Mouse (Mus musculus) MEL (cell line): Measurements from ENCODE around the gene Golga1. TPM values are rescaled to one million over a fixed set of nuclear protein-coding genes. Genes with fewer than 3 reads are reported as not detected.

Experiments
- DNase-seq: peaks from one replicate; pipeline ENCODE4 v3.0.0; 2011; ENCODE audit warnings: low read depth, low spot score
- H3K27ac ChIP-seq: 2 replicates; pipeline ENCODE4 v1.5.1; 2012; ENCODE audit warnings: low read depth, mild to moderate bottlenecking, control low read depth, low read length, moderate library complexity; ENCODE audit not compliant: control insufficient read depth
- H3K27me3 ChIP-seq, 2 experiments: fragments of 150-350 bp in 1 of 2; sonication (generic) in 1 of 2; 2 replicates each; pipeline ENCODE4 v1.6.1; 2012; ENCODE audit warnings: low read length in 2 of 2, mild to moderate bottlenecking in 2 of 2, improper control_type of control experiment in 1 of 2, moderate library complexity in 1 of 2; ENCODE audit not compliant: insufficient read depth in 2 of 2, control insufficient read depth in 1 of 2
- H3K36me3 ChIP-seq, 2 experiments: 2 replicates each; pipeline ENCODE4 v1.6.1; 2012 to 2014; ENCODE audit warnings: low read length in 2 of 2, improper control_type of control experiment in 1 of 2, inconsistent platforms in 1 of 2, mild to moderate bottlenecking in 1 of 2; ENCODE audit not compliant: insufficient read depth in 2 of 2, control insufficient read depth in 1 of 2
- H3K4me1 ChIP-seq, 2 experiments: fragments of 150-350 bp in 1 of 2; sonication (generic) in 1 of 2; 2 replicates each; pipeline ENCODE4 v1.6.1; 2012; ENCODE audit warnings: low read length in 2 of 2, improper control_type of control experiment in 1 of 2, mild to moderate bottlenecking in 1 of 2; ENCODE audit not compliant: insufficient read depth in 2 of 2, control insufficient read depth in 1 of 2
- H3K4me3 ChIP-seq, 2 experiments: fragments of 150-350 bp in 1 of 2; sonication (generic) in 1 of 2; 2 replicates each; pipeline ENCODE4 v1.5.1; 2012; ENCODE audit warnings: low read depth in 2 of 2, low read length in 2 of 2, mild to moderate bottlenecking in 2 of 2, moderate library complexity in 2 of 2, control low read depth in 1 of 2, improper control_type of control experiment in 1 of 2; ENCODE audit not compliant: control insufficient read depth in 1 of 2, insufficient read depth in 1 of 2
- H3K79me2 ChIP-seq: 2 replicates; pipeline ENCODE4 v1.6.1; 2012; ENCODE audit warnings: mild to moderate bottlenecking, low read length, moderate library complexity; ENCODE audit not compliant: control insufficient read depth, poor library complexity, insufficient read depth
- H3K9ac ChIP-seq: 2 replicates; pipeline ENCODE4 v1.6.1; 2012; ENCODE audit warnings: low read depth, mild to moderate bottlenecking, control low read depth, low read length, moderate library complexity; ENCODE audit not compliant: control insufficient read depth, poor library complexity, severe bottlenecking
- H3K9me3 ChIP-seq: fragments of 150-350 bp; sonication (generic); replicated peaks from 2 replicates; pipeline ENCODE4 v1.6.1; 2012; ENCODE audit warnings: mild to moderate bottlenecking, low read length, improper control_type of control experiment, moderate library complexity; ENCODE audit not compliant: insufficient read depth
- BHLHE40 ChIP-seq: IDR thresholded peaks from 2 replicates; pipeline ENCODE4 v1.6.1; 2012; ENCODE audit warnings: low read depth, mild to moderate bottlenecking, inconsistent platforms, low read length, improper control_type of control experiment, borderline replicate concordance
- CHD1 ChIP-seq: IDR thresholded peaks from 2 replicates; pipeline ENCODE4 v1.6.1; 2012; ENCODE audit warnings: low read depth, mild to moderate bottlenecking, inconsistent platforms, low read length, improper control_type of control experiment
- CHD2 ChIP-seq: IDR thresholded peaks from 2 replicates; pipeline ENCODE4 v1.6.1; 2011; ENCODE audit warnings: low read length, improper control_type of control experiment
- CTCF ChIP-seq, 3 experiments: IDR thresholded peaks in 2 of 3; conservative IDR thresholded peaks in 1 of 3; 2 replicates each; pipeline ENCODE4 v1.5.1; 2011 to 2012; ENCODE audit warnings: low read length in 3 of 3, low read depth in 2 of 3, mild to moderate bottlenecking in 2 of 3, improper control_type of control experiment in 1 of 3, inconsistent platforms in 1 of 3, mixed read lengths in 1 of 3, moderate library complexity in 1 of 3; ENCODE audit not compliant: control insufficient read depth in 1 of 3, insufficient read depth in 1 of 3, poor library complexity in 1 of 3, severe bottlenecking in 1 of 3
- E2F4 ChIP-seq: IDR thresholded peaks from 2 replicates; pipeline ENCODE4 v1.6.1; 2011; ENCODE audit warnings: low read depth, low read length, improper control_type of control experiment, borderline replicate concordance
- ELF1 ChIP-seq: IDR thresholded peaks from 2 replicates; pipeline ENCODE4 v1.6.1; 2014; ENCODE audit warnings: low read depth, mild to moderate bottlenecking, inconsistent platforms, low read length, improper control_type of control experiment, moderate library complexity
- EP300 ChIP-seq, 2 experiments: IDR thresholded peaks; 2 replicates each; pipeline ENCODE4 v1.6.1; 2011; ENCODE audit warnings: improper control_type of control experiment in 2 of 2, low read length in 2 of 2, low read depth in 1 of 2, mild to moderate bottlenecking in 1 of 2
- ETS1 ChIP-seq: IDR thresholded peaks from 2 replicates; pipeline ENCODE4 v1.6.1; 2012; ENCODE audit warnings: low read depth, mild to moderate bottlenecking, inconsistent platforms, low read length, improper control_type of control experiment, moderate library complexity
- GABPA ChIP-seq: IDR thresholded peaks from 2 replicates; pipeline ENCODE4 v1.6.1; 2012; ENCODE audit warnings: low read depth, mild to moderate bottlenecking, inconsistent platforms, low read length, improper control_type of control experiment, moderate library complexity
- GATA1 ChIP-seq: IDR thresholded peaks from 2 replicates; pipeline ENCODE4 v1.6.1; 2011; ENCODE audit warnings: low read depth, low read length, improper control_type of control experiment
- HCFC1 ChIP-seq: IDR thresholded peaks from 2 replicates; pipeline ENCODE4 v1.6.1; 2012; ENCODE audit warnings: low read depth, mild to moderate bottlenecking, inconsistent platforms, low read length, improper control_type of control experiment, moderate library complexity
- JUND ChIP-seq: IDR thresholded peaks from 2 replicates; pipeline ENCODE4 v1.6.1; 2011; ENCODE audit warnings: low read depth, mild to moderate bottlenecking, improper control_type of control experiment, low read length
- KAT2A ChIP-seq: conservative IDR thresholded peaks from 2 replicates; pipeline ENCODE4 v1.6.1; 2012; ENCODE audit warnings: low read depth, low read length, improper control_type of control experiment, inconsistent platforms
- MAFK ChIP-seq: IDR thresholded peaks from 2 replicates; pipeline ENCODE4 v1.6.1; 2011; ENCODE audit warnings: low read depth, mild to moderate bottlenecking, low read length, improper control_type of control experiment, borderline replicate concordance
- MAX ChIP-seq: IDR thresholded peaks from 2 replicates; pipeline ENCODE4 v1.6.1; 2011; ENCODE audit warnings: low read length, improper control_type of control experiment
- MAZ ChIP-seq: IDR thresholded peaks from 2 replicates; pipeline ENCODE4 v1.6.1; 2012; ENCODE audit warnings: low read depth, mild to moderate bottlenecking, inconsistent platforms, low read length, improper control_type of control experiment
- MEF2A ChIP-seq: IDR thresholded peaks from 2 replicates; pipeline ENCODE4 v1.6.1; 2014; ENCODE audit warnings: low read depth, mild to moderate bottlenecking, inconsistent platforms, low read length, improper control_type of control experiment; ENCODE audit not compliant: poor library complexity, insufficient replicate concordance, severe bottlenecking; ENCODE audit errors: extremely low read depth
- MXI1 ChIP-seq: IDR thresholded peaks from 2 replicates; pipeline ENCODE4 v1.6.1; 2011; ENCODE audit warnings: mild to moderate bottlenecking, low read depth, low read length, improper control_type of control experiment
- MYB ChIP-seq: IDR thresholded peaks from 2 replicates; pipeline ENCODE4 v1.6.1; 2011; ENCODE audit warnings: mild to moderate bottlenecking, low read depth, low read length, improper control_type of control experiment
- MYC ChIP-seq: IDR thresholded peaks from 2 replicates; pipeline ENCODE4 v1.6.1; 2011; ENCODE audit warnings: low read depth, mild to moderate bottlenecking, low read length, improper control_type of control experiment, moderate library complexity
- NRF1 ChIP-seq: IDR thresholded peaks from 2 replicates; pipeline ENCODE4 v1.6.1; 2014; ENCODE audit warnings: low read depth, mild to moderate bottlenecking, inconsistent platforms, low read length, improper control_type of control experiment, moderate library complexity; ENCODE audit not compliant: poor library complexity, insufficient read depth, severe bottlenecking
- POLR2A ChIP-seq, 2 experiments: IDR thresholded peaks; 2 replicates each; pipeline ENCODE4 v1.6.1; 2011 to 2012; ENCODE audit warnings: low read length in 2 of 2, mild to moderate bottlenecking in 2 of 2, control low read depth in 1 of 2, improper control_type of control experiment in 1 of 2, low read depth in 1 of 2, moderate library complexity in 1 of 2; ENCODE audit not compliant: control insufficient read depth in 1 of 2, insufficient read depth in 1 of 2, poor library complexity in 1 of 2
- POLR2AphosphoS2 ChIP-seq: IDR thresholded peaks from 2 replicates; pipeline ENCODE4 v1.6.1; 2011; ENCODE audit warnings: low read length, improper control_type of control experiment
- POLR2AphosphoS5 ChIP-seq: IDR thresholded peaks from 2 replicates; pipeline ENCODE4 v1.6.1; 2012; ENCODE audit warnings: low read depth, borderline replicate concordance, mild to moderate bottlenecking, inconsistent platforms, low read length, moderate library complexity, mixed read lengths
- RAD21 ChIP-seq: IDR thresholded peaks from 2 replicates; pipeline ENCODE4 v1.6.1; 2011; ENCODE audit warnings: mild to moderate bottlenecking, low read depth, low read length, improper control_type of control experiment
- RCOR1 ChIP-seq: IDR thresholded peaks from 2 replicates; pipeline ENCODE4 v1.6.1; 2012; ENCODE audit warnings: low read depth, mild to moderate bottlenecking, inconsistent platforms, low read length, improper control_type of control experiment
- SIN3A ChIP-seq: IDR thresholded peaks from 2 replicates; pipeline ENCODE4 v1.6.1; 2012; ENCODE audit warnings: low read length, improper control_type of control experiment, inconsistent platforms
- SMC3 ChIP-seq: IDR thresholded peaks from 2 replicates; pipeline ENCODE4 v1.6.1; 2011; ENCODE audit warnings: low read depth, low read length, improper control_type of control experiment
- TAL1 ChIP-seq: IDR thresholded peaks from 2 replicates; pipeline ENCODE4 v1.6.1; 2012; ENCODE audit warnings: mild to moderate bottlenecking, inconsistent platforms, low read length, moderate library complexity, mixed read lengths
- TBP ChIP-seq: IDR thresholded peaks from 2 replicates; pipeline ENCODE4 v1.8.0; 2011; ENCODE audit warnings: low read depth, low read length, improper control_type of control experiment
- TCF12 ChIP-seq: IDR thresholded peaks from 2 replicates; pipeline ENCODE4 v1.6.1; 2014; ENCODE audit warnings: low read depth, mild to moderate bottlenecking, inconsistent platforms, low read length, improper control_type of control experiment, moderate library complexity
- UBTF ChIP-seq: IDR thresholded peaks from 2 replicates; pipeline ENCODE4 v1.6.1; 2012; ENCODE audit warnings: low read depth, mild to moderate bottlenecking, inconsistent platforms, low read length, improper control_type of control experiment, moderate library complexity, borderline replicate concordance; ENCODE audit not compliant: insufficient read depth
- USF1 ChIP-seq: IDR thresholded peaks from 2 replicates; pipeline ENCODE4 v1.6.1; 2014; ENCODE audit warnings: low read depth, mild to moderate bottlenecking, inconsistent platforms, low read length, improper control_type of control experiment, moderate library complexity
- USF2 ChIP-seq, 2 experiments: IDR thresholded peaks; 2 replicates each; pipeline ENCODE4 v1.6.1; 2011 to 2012; ENCODE audit warnings: improper control_type of control experiment in 2 of 2, low read length in 2 of 2, borderline replicate concordance in 1 of 2, inconsistent platforms in 1 of 2, low read depth in 1 of 2, mild to moderate bottlenecking in 1 of 2; ENCODE audit not compliant: insufficient read depth in 1 of 2
- ZC3H11A ChIP-seq: IDR thresholded peaks from 2 replicates; pipeline ENCODE4 v1.6.1; 2012; ENCODE audit warnings: low read depth, mild to moderate bottlenecking, inconsistent platforms, low read length, improper control_type of control experiment
- ZKSCAN1 ChIP-seq: IDR thresholded peaks from 2 replicates; pipeline ENCODE4 v1.6.1; 2012; ENCODE audit warnings: low read depth, mild to moderate bottlenecking, inconsistent platforms, low read length, improper control_type of control experiment, moderate library complexity
- ZMIZ1 ChIP-seq: IDR thresholded peaks from 2 replicates; pipeline ENCODE4 v1.6.1; 2012; ENCODE audit warnings: low read depth, mild to moderate bottlenecking, inconsistent platforms, low read length, improper control_type of control experiment, moderate library complexity
- polyA plus RNA-seq, 2 experiments: library from polyadenylated mRNA; stranded (reverse) in 1 of 2; unstranded in 1 of 2; fragments of >175 nt in 1 of 2; fragments of >200 nt in 1 of 2; gene quantifications; 2 replicates each; pipeline versions ENCODE4 v1.2.1 to v1.2.4; 2012; ENCODE audit warnings: low replicate concordance in 2 of 2, low read depth in 1 of 2; ENCODE audit not compliant: insufficient read length in 2 of 2, insufficient read depth in 1 of 2, missing spikeins in 1 of 2
- total RNA-seq: library from RNA; depleted of rRNA; stranded (reverse); fragments of 300-350 nt; gene quantifications from 2 replicates; pipeline ENCODE4 v1.2.3, GENCODE M21; 2012

Golga1 gene
- total and polyA plus RNA-seq, 3 experiments = 7.3 to 12.9 TPM; not detected in 1

DNA sequence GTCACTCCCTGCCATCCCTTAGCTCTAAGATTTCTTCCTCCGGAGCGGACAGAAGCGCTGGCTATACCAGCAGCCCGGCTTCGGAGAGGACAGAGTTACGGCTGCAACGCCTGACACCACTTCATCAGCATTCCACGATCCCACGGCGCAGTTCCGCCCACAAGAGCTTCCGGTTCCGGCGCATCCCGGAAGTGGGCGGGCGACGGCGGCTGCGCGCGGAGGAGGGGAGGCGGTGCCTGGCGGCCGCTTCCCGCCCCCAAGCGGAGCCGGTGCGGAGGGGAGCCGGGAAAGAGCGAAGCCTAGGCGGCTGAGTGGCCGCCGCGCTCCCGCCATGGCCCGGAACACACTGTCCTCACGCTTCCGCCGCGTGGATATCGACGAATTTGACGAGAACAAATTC is 57.5 kb downstream of the Golga1 start:
- H3K9ac ChIP-seq = peak overlapping the region; percentile 96
- peaks cover 19 to 31% of the 10 kb centered on the region in 2 experiments for H3K4me1 ChIP-seq
- no peaks in the 10 kb centered on the region for H3K27me3 ChIP-seq
- peak overlapping the region; percentile 65 to 85 for H3K4me3 ChIP-seq
- peaks cover 54% of the 10 kb centered on the region for H3K79me2 ChIP-seq
- no peaks in the 10 kb centered on the region for H3K9me3 ChIP-seq
- H3K27ac ChIP-seq = peak overlapping the region; percentile 94
- peaks cover 2 to 29% of the 10 kb centered on the region in 2 experiments; a peak in 3 of 4 replicates for H3K36me3 ChIP-seq
- DNase-seq = peak; percentile 96
- TF ChIP-seq MYC (no peak), HCFC1 (peak; percentile 91), MAFK (no peak), TCF12 (peak; percentile 72; the same call in 1 of the 2 replicates), TBP (peak; percentile 86), ZMIZ1 (peak; percentile 89), MAZ (no peak), POLR2AphosphoS2 (peak; percentile 95), NRF1 (peak; percentile 84), SIN3A (peak; percentile 89), USF1 (no peak), UBTF (0 out of 2 replicates have a peak, but pooled peaks have one; percentile 17), RAD21 (no peak), JUND (no peak), ETS1 (0 out of 2 replicates have a peak, but pooled peaks have one; percentile 8), TAL1 (no peak), CHD2 (no peak), GABPA (no peak), MEF2A (no peak), EP300 (IDR thresholded peaks at IDR 0.05; ENCODE audit: low read depth in 1 of 2, low read length in 2 of 2) (no peak), CTCF (IDR thresholded peaks at IDR 0.05 in 2 of 3, conservative IDR thresholded peaks at IDR 0.05 in 1 of 3; ENCODE audit: control insufficient read depth in 1 of 3, insufficient read depth in 1 of 3, low read depth in 2 of 3, low read length in 3 of 3, poor library complexity in 1 of 3, severe bottlenecking in 1 of 3) (no peak), CHD1 (no peak), MXI1 (peak; percentile 84), ELF1 (peak; percentile 98), ZKSCAN1 (no peak), BHLHE40 (0 out of 2 replicates have a peak, but pooled peaks have one; percentile 27), MAX (peak; percentile 61), E2F4 (peak; percentile 76; the same call in 1 of the 2 replicates), USF2 (IDR thresholded peaks at IDR 0.05; ENCODE audit: borderline replicate concordance in 1 of 2, insufficient read depth in 1 of 2, low read depth in 1 of 2, low read length in 2 of 2) (no peak), RCOR1 (peak; percentile 6; the same call in 1 of the 2 replicates), ZC3H11A (no peak), KAT2A (no peak; the same call in 1 of the 2 replicates), POLR2AphosphoS5 (no peak), SMC3 (no peak), POLR2A (IDR thresholded peaks at IDR 0.05; ENCODE audit: control insufficient read depth in 1 of 2, insufficient read depth in 1 of 2, low read depth in 1 of 2, low read length in 2 of 2, poor library complexity in 1 of 2) (peak; percentile 83 to 99), GATA1 (no peak), MYB (no peak)
